Mouse (Mus musculus) lung, embryonic 15.5 days (tissue): ENCODE measurements around the gene Pdgfc. TPM values are rescaled to one million over a fixed set of nuclear protein-coding genes. Genes with fewer than 3 reads are reported as not detected.

Source experiments
- ATAC-seq: fragments of 200-750 bp; cut with Nextera tagmentation; 2 replicates; pipeline ENCODE4 v1.8.0; 2017; ENCODE audit warnings: moderate number of reproducible peaks, borderline replicate concordance; ENCODE audit not compliant: low FRiP score, low TSS enrichment; ENCODE audit errors: extremely low read depth
- H3K27ac ChIP-seq: fragments of 300-500 bp; sonication (generic); 2 replicates; pipeline ENCODE4 v1.5.1; 2015; ENCODE audit warnings: moderate library complexity, mild to moderate bottlenecking, inconsistent platforms
- H3K27me3 ChIP-seq: fragments of 300-500 bp; sonication (generic); 2 replicates; pipeline ENCODE4 v1.6.1; 2015; ENCODE audit warnings: inconsistent platforms
- H3K36me3 ChIP-seq: fragments of 300-500 bp; sonication (generic); 2 replicates; pipeline ENCODE4 v1.6.1; 2015; ENCODE audit warnings: inconsistent platforms
- H3K4me1 ChIP-seq: fragments of 300-500 bp; sonication (generic); 2 replicates; pipeline ENCODE4 v1.6.1; 2015; ENCODE audit warnings: inconsistent platforms
- H3K4me2 ChIP-seq: fragments of 300-500 bp; sonication (generic); 2 replicates; pipeline ENCODE4 v1.6.1; 2015; ENCODE audit warnings: inconsistent platforms, mild to moderate bottlenecking, moderate library complexity
- H3K4me3 ChIP-seq: fragments of 300-500 bp; sonication (generic); 2 replicates; pipeline ENCODE4 v1.5.1; 2015; ENCODE audit warnings: mild to moderate bottlenecking, inconsistent platforms
- H3K9ac ChIP-seq: fragments of 300-500 bp; sonication (generic); 2 replicates; pipeline ENCODE4 v1.6.1; 2015; ENCODE audit warnings: inconsistent platforms
- H3K9me3 ChIP-seq: fragments of 300-500 bp; sonication (generic); 2 replicates; pipeline ENCODE4 v1.6.1; 2016; ENCODE audit warnings: inconsistent platforms
- WGBS: fragments of 180-500 bp; shearing (Covaris S2); methylation state at CpG from one replicate; pipeline ENCODE4 v1.1.7; 2015; 5-methylcytosine and 5-hydroxymethylcytosine counted together
- polyA plus RNA-seq: library from polyadenylated mRNA; unstranded; fragments of >200 nt; fragmentation: Nextera tagmentation; extraction: Ambion mirVana; gene quantifications from 2 replicates; pipeline ENCODE4 v1.2.1, GENCODE M21; 2015

Pdgfc gene
- 12.8 and 14.4 TPM in 2 replicates for polyA plus RNA-seq

GRCm38 (mm10) chr3:81036151-81036553 lies at the start of gene Pdgfc:
Gene Pdgfc (plus strand): TSS chr3:81036416.
- no peak; the same call in 1 of the 2 replicates for ATAC-seq
- WGBS: 4% methylated on average over 15 of the region's 17 CpGs
- no peaks in the 10 kb centered on the region for H3K36me3 ChIP-seq
- H3K9ac ChIP-seq: peak within 1 kb of the TSS; percentile 71
- peak within 1 kb of the TSS; percentile 90 for H3K27ac ChIP-seq
- no peaks in the 10 kb centered on the region for H3K9me3 ChIP-seq
- peak within 1 kb of the TSS; percentile 70 for H3K4me3 ChIP-seq
- H3K27me3 ChIP-seq: no peaks in the 10 kb centered on the region
- peak within 1 kb of the TSS; percentile 90 for H3K4me2 ChIP-seq
- 0 out of 2 replicates have a peak, but pooled peaks cover 16% of the 10 kb centered on the region for H3K4me1 ChIP-seq

DNA sequence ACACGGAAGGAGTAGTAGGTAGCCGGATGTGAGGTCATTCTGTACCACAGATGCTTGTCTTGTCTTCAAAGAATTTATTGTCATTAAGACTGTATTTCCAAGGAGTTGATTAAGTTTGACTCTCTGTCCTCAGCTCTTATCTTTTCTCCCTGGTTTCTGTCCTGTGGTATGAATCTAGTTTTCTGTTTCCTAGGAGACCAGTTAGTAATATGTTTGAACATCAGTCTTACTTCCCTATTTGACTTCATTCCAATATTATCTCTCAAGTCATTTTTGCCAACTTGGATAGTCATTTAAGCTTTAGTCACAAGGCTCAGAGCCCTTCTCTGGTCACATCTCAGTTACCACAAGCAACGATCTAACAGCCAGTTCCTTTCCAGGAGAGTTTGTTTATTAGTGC lies 27.0 kb upstream of the Pdgfc start:
- Histone ChIP-seq H3K27me3 (no peaks in the 10 kb centered on the region), H3K27ac (no peak overlapping the region), H3K4me1 (no peaks in the 10 kb centered on the region), H3K4me2 (no peak overlapping the region), H3K4me3 (no peak overlapping the region), H3K36me3 (no peaks in the 10 kb centered on the region), H3K9me3 (no peaks in the 10 kb centered on the region), H3K9ac (no peak overlapping the region)
- no peak for ATAC-seq
- 58% methylated on average over 3 of the region's 3 CpGs for WGBS

- Histone ChIP-seq H3K9me3 (no peaks in the 10 kb centered on the region), H3K27ac (no peak overlapping the region), H3K36me3 (no peaks in the 10 kb centered on the region), H3K4me2 (no peak overlapping the region), H3K9ac (no peak overlapping the region), H3K4me3 (no peak overlapping the region), H3K27me3 (no peaks in the 10 kb centered on the region), H3K4me1 (no peaks in the 10 kb centered on the region)
- no peak for ATAC-seq
- 51% methylated on average over 3 of the region's 3 CpGs for WGBS
Measured at GRCm38 (mm10) chr3:81009899-81010298, 26.3 kb upstream of the Pdgfc start.

- no peak overlapping the region for H3K27ac ChIP-seq
- WGBS: 46% methylated on average over 5 of the region's 5 CpGs
Measured at GRCm38 (mm10) chr3:81017385-81018051, 18.7 kb upstream of the Pdgfc start.

DNA sequence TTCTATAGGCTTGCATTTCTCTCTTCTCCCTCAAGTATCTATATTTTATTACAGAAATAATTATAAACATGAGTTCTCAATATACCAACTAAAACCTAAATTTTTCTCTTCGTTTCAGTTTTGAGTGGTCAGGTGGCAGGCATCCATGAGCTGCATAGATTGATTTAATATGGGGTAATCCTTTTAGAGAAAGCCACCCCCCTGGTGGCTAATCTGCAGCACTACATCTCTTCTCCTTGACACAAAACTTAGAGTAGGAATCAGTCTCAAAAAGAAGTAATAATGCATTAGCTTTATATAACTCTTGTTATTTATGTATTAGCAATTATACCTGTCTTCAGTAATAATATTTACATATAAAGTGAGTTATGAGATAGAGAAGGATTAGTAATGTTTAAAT lies 16.2 kb upstream of the Pdgfc start:
- H3K27ac ChIP-seq: no peak overlapping the region
- 32% methylated on average over 1 of the region's 1 CpGs for WGBS
- ATAC-seq: no peak

More at GRCm38 (mm10) chr3:81017385-81018051, 18.7 kb upstream of the Pdgfc start:
- Histone ChIP-seq H3K4me1 (peaks cover 7% of the 10 kb centered on the region; the same call in 1 of the 2 replicates), H3K4me3 (no peak overlapping the region), H3K4me2 (no peak overlapping the region), H3K9me3 (no peaks in the 10 kb centered on the region), H3K9ac (no peak overlapping the region), H3K36me3 (no peaks in the 10 kb centered on the region), H3K27me3 (no peaks in the 10 kb centered on the region)
- peak; percentile 78 for ATAC-seq

GRCm38 (mm10) chr3:81021783-81022182 lies 14.4 kb upstream of the Pdgfc start:
- H3K27ac ChIP-seq: no peak overlapping the region
- no peak overlapping the region for H3K4me2 ChIP-seq
- H3K4me3 ChIP-seq: no peak overlapping the region
- WGBS: 85% methylated on average over 6 of the region's 6 CpGs
- peaks cover 7% of the 10 kb centered on the region; the same call in 1 of the 2 replicates for H3K4me1 ChIP-seq
- H3K9ac ChIP-seq: no peak overlapping the region
- H3K9me3 ChIP-seq: no peaks in the 10 kb centered on the region
- ATAC-seq: no peak
- no peaks in the 10 kb centered on the region for H3K36me3 ChIP-seq
- H3K27me3 ChIP-seq: no peaks in the 10 kb centered on the region

More for the DNA sequence above, 16.2 kb upstream of the Pdgfc start:
- H3K4me3 ChIP-seq: no peak overlapping the region
- no peaks in the 10 kb centered on the region for H3K27me3 ChIP-seq
- H3K4me1 ChIP-seq: peaks cover 7% of the 10 kb centered on the region; the same call in 1 of the 2 replicates
- H3K9ac ChIP-seq: no peak overlapping the region
- H3K9me3 ChIP-seq: no peaks in the 10 kb centered on the region
- H3K4me2 ChIP-seq: no peak overlapping the region
- H3K36me3 ChIP-seq: no peaks in the 10 kb centered on the region

DNA sequence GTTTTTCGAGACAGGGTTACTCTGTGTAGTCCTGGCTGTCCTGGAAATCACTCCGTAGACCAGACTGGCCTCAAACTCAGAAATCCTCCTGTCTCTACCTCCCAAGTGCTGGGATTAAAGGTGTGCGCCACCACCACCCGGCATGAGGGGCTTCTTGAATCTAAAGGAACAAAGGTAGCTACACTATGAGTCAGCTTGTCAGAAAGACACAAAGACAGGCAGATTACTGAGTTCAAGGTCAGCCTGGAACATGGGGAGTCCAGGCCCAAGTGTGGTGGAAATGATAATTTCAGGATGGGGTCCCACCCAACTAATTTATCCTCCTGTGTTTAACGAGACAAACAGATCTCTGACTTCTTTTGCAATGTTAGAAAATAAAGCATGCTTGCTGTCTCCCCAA lies 13.9 kb upstream of the Pdgfc start:
- Histone ChIP-seq H3K9me3 (no peaks in the 10 kb centered on the region), H3K36me3 (no peaks in the 10 kb centered on the region), H3K9ac (no peak overlapping the region), H3K27me3 (no peaks in the 10 kb centered on the region), H3K4me1 (peaks cover 7% of the 10 kb centered on the region; the same call in 1 of the 2 replicates), H3K4me3 (no peak overlapping the region), H3K4me2 (no peak overlapping the region), H3K27ac (no peak overlapping the region)
- 86% methylated on average over 5 of the region's 5 CpGs for WGBS
- no peak for ATAC-seq

- Histone ChIP-seq H3K4me3 (no peak overlapping the region), H3K27ac (no peak overlapping the region), H3K36me3 (no peaks in the 10 kb centered on the region), H3K9me3 (no peaks in the 10 kb centered on the region), H3K9ac (no peak overlapping the region), H3K27me3 (no peaks in the 10 kb centered on the region), H3K4me2 (no peak overlapping the region), H3K4me1 (peaks cover 3% of the 10 kb centered on the region; the same call in 1 of the 2 replicates)
- no peak for ATAC-seq
- 56% methylated on average over 1 of the region's 1 CpGs for WGBS
Measured at GRCm38 (mm10) chr3:81022845-81023244, 13.4 kb upstream of the Pdgfc start.

- no peak overlapping the region for H3K27ac ChIP-seq
Measured at GRCm38 (mm10) chr3:81023568-81023967, 12.6 kb upstream of the Pdgfc start.

DNA sequence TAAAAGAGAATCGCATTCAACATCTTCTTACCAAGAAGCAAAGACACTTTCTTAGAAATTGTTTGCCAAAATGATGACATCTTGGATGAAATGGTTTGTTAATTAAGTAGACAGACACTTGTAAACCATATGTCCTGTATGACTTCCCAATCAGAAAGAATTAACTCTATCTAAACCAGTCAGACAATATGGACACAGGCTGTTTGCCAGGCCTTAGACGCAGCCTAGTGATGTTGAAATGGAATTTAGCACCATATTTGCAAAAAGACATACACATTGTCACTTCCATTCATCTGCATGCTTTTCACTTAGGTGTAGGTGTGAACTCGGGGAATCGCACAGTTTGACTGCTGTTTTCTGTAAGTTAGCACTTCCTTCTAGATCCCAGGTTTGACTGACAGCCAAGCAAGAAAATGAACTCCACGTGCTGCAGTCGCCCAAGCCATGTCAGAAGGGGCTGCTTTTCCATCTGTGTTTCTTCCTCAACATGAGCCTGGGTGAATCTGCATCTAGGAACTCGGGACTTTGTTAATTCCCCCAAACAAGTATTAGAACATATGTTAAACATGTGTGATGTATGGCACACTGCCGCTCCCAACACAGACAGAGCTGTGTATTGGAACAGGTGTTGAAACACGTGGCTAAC lies 10.5 kb upstream of the Pdgfc start:
- no peak overlapping the region for H3K4me3 ChIP-seq
- H3K4me2 ChIP-seq: no peak overlapping the region
- ATAC-seq: no peak
- WGBS: 50% methylated on average over 9 of the region's 9 CpGs
- no peaks in the 10 kb centered on the region for H3K9me3 ChIP-seq
- no peaks in the 10 kb centered on the region for H3K27me3 ChIP-seq
- no peaks in the 10 kb centered on the region for H3K4me1 ChIP-seq
- H3K36me3 ChIP-seq: no peaks in the 10 kb centered on the region
- no peak overlapping the region for H3K27ac ChIP-seq
- no peak overlapping the region for H3K9ac ChIP-seq

More at GRCm38 (mm10) chr3:81023568-81023967, 12.6 kb upstream of the Pdgfc start:
- Histone ChIP-seq H3K27me3 (no peaks in the 10 kb centered on the region), H3K9me3 (no peaks in the 10 kb centered on the region), H3K4me1 (no peaks in the 10 kb centered on the region), H3K4me2 (no peak overlapping the region), H3K36me3 (no peaks in the 10 kb centered on the region), H3K4me3 (no peak overlapping the region), H3K9ac (no peak overlapping the region)
- 72% methylated on average over 1 of the region's 1 CpGs for WGBS
- no peak for ATAC-seq

- H3K9ac ChIP-seq: no peak overlapping the region
- ATAC-seq: no peak
- no peaks in the 10 kb centered on the region for H3K9me3 ChIP-seq
- no peak overlapping the region for H3K27ac ChIP-seq
- H3K27me3 ChIP-seq: no peaks in the 10 kb centered on the region
- no peak overlapping the region for H3K4me3 ChIP-seq
- H3K4me1 ChIP-seq: no peaks in the 10 kb centered on the region
- WGBS: 74% methylated on average over 3 of the region's 3 CpGs
- no peaks in the 10 kb centered on the region for H3K36me3 ChIP-seq
- H3K4me2 ChIP-seq: no peak overlapping the region
Measured at GRCm38 (mm10) chr3:81028361-81028760, 7.9 kb upstream of the Pdgfc start.

DNA sequence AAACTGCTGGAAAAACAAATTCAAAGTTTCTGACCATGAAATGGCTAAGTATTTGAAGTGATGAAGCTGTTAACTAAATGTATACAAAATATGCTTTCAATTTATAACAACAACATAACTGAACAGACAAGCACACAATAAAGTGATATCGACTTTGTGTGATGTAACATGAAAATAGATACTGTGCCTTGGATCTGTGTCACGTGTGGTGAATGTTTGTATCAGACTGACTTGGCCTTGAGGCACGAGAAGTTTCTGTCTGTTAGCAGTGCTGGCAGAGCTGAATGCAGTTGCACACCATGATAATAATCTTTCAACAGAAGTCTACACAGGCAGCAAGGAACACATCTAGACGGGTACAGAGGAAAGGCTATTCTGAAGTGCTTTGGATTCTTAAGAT lies 6.9 kb upstream of the Pdgfc start:
- no peaks in the 10 kb centered on the region for H3K4me1 ChIP-seq
- H3K9ac ChIP-seq: no peak overlapping the region
- WGBS: 57% methylated on average over 4 of the region's 4 CpGs
- ATAC-seq: no peak
- H3K4me2 ChIP-seq: no peak overlapping the region
- no peaks in the 10 kb centered on the region for H3K36me3 ChIP-seq
- H3K27me3 ChIP-seq: no peaks in the 10 kb centered on the region
- no peak overlapping the region for H3K4me3 ChIP-seq
- no peak overlapping the region for H3K27ac ChIP-seq
- no peaks in the 10 kb centered on the region for H3K9me3 ChIP-seq
